Mouse (Mus musculus) right cerebral cortex, postnatal 4 days (tissue): ENCODE measurements around the gene Slc26a10.

Source experiments
- DNase-seq: peaks from one replicate; pipeline ENCODE4 v3.0.0-alpha.2; 2022

Slc26a10 gene

DNA sequence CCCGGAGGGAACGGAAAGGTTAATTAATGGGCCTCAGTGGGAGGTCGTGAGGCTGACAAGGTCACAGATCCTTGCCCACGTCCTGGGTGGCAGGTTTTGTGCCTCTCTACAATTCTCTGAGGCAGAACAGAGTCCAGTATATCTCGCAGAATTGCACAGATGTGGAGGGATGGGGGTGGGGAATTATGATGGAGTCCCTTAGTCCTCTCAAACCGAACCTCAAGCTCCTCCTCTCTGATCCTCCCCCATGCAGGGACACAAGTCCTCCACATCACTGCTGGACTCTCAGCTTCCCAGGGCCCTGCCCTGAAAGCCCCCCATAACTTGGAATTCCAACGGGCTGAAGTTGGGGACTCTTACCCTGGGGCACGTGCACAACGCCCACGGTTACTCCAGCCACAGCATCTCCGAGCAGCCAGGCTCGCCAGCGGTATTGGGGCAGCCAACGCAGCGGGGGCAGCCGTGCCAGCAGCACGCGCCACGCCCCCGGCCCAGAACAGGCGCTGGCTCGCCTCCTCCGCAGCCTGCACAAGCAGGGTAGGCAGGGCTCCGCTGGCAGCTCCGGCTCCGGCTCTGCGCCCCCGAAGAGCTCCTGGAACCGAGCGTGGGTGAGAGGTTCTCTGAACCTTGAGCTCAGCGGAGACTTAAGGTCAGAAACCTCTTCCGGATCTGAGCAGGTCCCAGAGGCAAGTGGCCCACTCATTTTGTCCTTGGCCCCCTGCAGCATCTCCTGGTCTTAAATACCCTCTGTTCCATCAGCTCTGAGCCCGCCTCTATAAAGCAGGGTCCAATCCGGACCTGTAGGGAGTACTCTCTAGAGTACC lies at the start of gene Slc26a10:
Gene Slc26a10 (minus strand): TSS at position 775 of the 824 bp plus-strand sequence.
- no peak for DNase-seq

DNA sequence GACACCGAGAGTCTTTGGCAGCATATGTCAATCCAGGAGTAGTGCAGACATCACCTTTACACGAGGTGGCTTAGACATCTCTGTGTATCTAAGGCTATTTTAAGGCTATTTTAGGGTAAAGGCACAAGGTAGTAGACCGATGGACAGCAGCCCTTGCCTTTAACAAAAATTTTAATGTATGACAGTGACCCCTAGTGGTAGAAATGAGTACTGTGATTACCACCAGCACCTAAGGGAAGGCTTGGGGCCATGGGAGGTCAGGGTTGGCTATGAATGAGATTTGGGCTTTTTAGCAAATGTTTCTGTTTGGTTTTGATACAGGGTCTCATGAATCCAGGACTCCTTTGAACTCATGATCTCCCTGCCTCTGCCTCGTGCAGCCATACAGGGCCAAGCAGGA lies 48.5 kb upstream of the Slc26a10 start:
- no peak for DNase-seq

DNA sequence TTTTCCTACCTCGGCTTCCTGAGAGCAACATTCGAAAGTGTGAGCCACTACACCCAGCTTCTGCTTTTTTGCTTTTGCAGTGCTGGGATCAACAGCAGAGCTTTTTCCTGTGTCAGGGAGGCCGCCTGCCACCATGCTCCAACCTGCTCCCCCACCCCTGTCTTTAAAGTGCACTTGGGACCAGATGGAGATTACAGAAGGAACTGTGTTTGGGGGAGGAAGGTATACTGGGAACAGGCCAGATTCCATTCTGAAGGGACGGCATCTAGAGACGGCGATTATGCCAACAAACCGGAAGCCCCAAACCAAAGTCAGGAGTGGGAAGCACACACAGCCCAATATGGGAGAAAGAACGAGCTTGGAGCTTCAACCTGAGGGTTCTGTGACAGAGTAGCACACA lies 46.7 kb upstream of the Slc26a10 start:
- DNase-seq, result no peak

DNA sequence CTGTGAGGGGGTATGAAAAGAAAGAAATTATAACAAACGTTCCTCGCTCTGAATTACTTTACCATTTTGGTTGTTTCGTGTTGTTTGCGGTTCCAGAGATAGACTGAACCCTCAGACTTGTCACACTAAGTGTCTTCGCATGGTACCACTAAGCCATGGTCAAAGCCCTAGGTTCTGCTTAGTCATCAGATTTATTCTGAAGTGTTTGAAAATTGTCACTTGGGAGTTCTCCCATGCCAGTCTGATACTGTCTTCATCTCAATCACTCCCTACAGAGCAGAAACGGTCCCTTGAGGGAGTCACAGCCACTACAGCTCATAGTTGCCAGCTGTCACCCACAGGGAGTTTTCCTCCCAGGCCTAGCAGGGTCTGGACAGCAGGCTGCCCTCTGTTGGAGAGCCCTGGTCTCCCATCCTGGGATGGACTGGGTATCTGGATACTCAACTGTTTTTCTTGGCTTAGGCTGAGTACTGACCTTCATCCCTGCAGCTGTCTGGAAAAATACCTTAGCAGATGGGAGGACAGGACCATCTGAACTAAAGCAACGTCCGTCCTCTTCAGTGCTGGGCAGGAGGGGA lies 46.0 kb upstream of the Slc26a10 start:
- DNase-seq, result no peak

DNA sequence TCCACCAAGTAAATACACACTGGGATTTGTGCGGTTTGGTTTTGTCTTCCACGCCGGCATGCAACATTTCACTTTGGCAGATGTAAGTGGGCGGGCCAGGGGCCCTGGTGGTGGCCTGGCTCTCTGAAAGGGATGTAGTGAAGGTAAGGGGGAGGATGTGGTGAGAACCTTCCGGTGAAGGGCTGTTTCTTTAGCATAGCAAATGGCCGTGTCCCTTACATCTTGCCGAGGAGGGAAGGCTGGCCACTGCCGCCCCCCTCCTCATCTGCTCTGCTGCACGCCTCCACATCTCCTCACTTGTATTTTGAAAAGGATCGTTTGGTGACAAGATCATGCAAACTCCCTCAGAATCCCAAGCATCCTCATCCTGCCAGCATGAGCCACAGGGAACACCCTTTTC lies 45.3 kb upstream of the Slc26a10 start:
- DNase-seq, result no peak

DNA sequence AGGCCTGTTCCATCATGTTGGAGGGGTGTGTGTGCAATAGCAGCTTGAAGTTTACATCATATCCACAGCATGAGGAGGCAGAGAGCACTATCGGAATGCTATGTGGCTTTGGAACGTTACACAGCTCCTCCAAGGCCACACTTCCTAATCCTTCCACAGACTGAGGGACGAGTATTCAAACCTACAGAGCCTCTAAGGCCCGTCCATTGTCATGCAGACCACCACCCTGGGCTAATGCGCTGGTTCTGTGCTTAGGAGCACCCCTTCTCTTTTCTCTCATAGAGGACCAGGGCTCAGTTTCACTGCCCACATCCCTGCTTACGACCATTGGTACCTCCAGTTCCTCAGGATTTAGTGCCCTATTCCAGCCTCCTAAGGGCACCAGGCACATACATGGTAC lies 44.8 kb upstream of the Slc26a10 start:
- DNase-seq, result no peak

DNA sequence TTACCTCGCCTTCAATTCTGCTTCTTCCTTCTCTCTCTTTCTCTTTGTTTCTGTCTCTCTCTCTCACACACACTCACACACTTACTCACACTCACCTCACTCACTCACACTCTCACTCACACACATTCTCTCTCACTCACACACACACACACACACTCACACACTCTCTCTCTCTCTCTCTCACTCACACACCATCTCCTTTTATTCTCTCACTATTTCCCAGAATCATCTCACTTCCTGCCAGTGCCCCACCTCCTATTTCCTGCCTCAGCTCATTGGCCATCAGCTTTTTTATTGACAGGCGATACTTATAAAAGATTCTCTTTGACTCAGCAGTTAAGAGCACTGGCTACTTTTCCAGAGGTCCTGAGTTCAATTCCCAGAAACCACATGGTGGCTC lies 37.9 kb upstream of the Slc26a10 start:
- DNase-seq, result no peak

DNA sequence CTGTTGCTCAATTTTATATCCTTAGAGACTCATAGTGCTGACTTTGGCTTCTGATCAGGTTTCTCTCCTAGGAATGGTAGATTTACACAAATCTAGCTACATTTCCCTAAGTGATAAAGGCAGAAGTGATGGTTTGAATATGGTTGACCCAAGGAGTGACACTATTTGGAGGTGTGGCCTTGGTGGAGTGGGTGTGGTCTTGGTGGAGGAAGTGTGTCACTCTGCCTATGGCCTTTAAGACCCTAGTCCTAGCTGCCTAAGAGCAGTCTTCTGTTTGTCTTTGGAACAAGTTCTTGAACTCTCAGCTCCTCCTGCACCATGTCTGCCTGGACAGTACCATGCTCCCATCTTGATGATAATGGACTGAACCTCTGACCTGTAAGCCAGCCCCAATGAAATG lies 36.7 kb upstream of the Slc26a10 start:
- no peak for DNase-seq

DNA sequence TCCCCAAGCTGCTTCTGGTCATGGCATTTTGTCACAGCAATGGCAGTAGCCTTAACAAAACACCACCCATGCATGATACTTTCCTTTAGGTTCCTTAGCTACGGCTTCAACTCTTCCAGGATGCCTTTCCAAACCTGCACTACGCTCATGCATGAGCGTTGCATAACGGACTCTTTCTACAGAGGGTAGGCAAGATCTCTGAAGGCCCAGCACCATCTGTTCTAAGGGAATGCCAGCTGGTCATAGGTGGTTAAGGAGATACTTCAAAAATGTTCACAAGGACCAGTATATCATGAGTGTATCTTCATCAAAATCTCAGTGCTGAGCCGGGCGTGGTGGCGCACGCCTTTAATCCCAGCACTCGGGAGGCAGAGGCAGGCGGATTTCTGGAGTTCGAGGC lies 36.0 kb upstream of the Slc26a10 start:
- DNase-seq, result no peak

DNA sequence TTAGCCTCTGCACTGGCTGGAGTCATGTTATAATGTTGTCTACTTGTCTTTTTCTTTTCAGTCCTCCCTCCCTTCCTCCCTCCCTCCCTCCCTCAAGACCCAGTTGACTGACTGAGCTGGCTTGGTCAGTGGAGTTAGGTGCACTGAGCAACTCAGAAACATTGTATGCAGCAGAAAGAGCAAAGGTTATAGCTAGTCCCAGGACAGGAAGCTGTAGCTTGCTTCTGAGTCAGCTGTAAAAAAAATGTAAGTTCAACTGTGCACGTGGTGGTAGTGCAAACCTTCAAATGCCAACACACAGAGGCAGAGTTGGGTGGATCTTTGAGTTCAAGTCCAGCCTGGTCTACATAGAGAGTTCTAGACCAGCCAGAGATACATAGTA lies 34.0 kb upstream of the Slc26a10 start:
- DNase-seq, result no peak

DNA sequence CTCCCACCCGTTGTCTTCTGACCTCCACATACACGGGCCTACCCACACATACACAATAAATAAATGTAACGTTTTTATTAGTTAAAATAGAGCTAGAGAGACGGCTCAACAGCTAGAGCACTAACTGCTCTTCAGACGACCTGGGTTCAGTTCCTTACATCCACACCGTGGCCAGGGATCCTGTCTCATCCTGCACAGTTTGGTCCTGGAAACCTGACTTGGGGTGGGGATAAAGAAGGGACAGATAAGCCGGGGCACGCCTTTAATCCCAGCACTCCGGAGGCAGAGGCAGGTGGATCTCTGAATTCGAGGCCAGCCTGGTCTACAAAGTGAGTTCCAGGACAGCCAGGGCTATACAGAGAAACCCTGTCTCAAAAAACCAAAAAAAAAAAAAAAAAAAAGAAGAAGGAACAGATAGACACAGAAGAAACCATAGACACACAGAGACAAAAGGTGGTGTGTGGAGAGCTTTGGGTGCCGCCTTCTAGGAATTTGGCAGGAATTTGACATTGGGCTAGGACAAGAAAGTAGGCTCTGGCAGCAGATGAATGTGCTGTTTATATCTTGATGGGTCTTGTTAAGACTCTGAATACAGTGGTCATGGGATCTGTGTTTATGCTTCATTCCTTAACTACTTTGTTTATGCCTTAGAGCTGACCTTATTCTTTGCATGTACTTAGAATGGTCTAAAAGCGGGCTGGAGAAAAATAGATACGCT lies 33.4 kb upstream of the Slc26a10 start:
- no peak for DNase-seq

DNA sequence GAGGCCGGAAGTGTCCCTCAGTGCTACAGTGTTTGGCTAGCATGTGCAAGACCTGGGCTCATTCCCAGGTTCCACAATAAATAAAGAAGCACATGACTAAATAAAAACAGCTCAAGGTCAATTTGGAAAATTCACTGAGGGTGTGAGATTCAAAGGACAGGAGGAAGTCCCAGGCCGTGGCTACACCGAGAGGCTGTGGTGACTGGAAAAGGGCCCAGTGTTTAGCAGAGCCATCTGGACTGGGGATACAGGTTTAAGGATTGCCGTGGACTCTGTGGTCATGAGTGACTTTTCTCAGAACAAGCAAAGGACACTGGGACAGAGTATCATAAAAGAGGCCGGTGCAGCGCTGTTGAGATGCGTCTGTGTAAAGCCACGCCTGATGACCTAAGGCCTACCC lies 32.8 kb upstream of the Slc26a10 start:
- no peak for DNase-seq

DNA sequence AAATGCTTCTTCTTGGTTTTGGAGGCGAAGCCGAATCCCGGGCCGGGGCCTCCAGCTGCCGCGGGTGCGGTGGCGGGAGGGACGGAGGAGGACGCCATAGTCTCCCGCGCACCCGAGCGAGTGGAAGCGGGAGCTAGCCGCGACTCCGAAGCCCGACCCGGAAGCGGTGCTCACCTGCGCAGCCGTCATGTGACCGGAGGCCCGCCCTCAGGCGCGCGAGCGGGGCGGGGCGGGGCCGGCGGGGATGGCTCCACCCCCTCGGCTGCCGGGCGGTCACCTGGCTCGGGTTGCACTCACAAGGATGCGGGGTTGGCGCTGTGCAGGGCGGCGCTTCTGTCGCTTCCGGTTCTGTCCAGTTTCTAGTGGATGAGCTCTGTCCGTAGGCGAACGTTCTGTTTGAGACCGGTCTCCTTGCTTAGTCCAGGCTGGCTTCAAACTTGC lies 31.0 kb upstream of the Slc26a10 start, which contains the start of gene Pip4k2c:
Gene Pip4k2c (minus strand): TSS at position 172 of the 441 bp plus-strand sequence.
- DNase-seq, result peak; percentile 76

DNA sequence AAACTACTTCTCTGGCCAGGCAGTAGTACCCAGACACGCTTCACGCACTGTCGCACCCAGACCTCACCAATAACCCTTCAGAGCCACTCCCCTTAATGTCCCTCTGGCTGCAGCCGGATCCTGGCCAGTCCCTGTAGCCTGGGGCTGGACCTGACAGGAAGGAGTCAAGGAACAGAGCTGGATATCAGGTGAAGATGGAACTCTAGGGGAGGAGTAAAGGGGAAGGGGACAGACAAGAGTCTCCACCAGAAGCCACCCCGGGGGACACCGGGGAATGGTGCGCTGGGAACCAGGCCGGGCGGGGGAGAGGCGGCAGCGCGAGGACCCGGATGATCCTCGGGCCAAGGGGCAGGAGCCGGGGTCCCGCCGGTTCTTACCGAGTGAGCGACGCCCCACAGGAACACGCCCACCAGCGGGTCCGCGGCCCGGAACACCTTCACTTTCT lies 30.5 kb upstream of the Slc26a10 start:
- peak; percentile 33 for DNase-seq

DNA sequence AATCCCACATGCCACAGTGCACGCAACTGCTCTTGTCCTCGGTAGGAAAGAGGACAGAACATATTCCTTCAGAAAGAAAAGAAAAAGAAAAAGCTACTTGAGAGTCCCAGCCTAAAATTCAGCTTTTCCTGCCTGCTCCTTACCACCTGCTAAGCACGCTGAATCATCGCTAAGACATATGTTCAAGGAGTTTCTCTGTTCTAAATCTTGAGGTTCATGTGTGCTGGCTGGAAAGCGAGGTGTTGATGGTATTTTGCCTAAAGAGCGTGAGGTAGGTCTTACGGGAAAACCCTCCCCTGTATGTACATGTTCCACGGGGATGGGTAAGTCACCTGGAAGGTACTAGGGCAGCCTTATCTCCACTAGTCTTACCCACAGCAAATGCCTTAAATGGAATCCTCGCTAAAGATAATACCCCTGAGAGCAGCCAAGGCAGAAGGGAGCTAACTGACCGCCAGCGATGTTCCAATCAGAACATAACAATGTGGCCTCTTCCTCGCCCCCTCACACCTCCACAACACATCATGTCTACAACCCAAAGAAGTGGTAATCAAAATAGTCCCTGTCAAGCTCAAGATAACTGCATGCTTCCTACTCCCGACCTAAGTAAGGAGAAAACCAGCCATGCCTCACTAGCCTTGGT lies 29.6 kb upstream of the Slc26a10 start:
- DNase-seq, result no peak

DNA sequence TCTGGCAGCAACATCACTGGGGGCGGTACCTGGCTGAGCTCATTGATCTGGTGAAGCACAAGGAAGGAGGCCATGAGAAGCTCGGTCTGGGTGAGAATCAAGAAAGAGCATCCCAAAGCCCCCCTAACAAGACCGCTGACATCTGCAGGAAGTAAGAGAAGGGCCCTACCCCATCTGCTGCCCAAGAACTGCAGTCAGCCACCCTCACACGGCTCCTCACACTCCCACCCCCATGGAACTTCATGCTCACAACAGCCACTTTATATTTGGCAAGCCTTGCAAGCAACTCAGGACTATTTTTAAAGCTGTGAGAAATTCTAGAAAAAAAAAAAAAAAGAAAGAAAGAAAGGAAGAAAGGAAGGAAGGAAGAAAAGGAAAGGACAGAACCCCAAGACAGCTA lies 28.5 kb upstream of the Slc26a10 start:
- no peak for DNase-seq

DNA sequence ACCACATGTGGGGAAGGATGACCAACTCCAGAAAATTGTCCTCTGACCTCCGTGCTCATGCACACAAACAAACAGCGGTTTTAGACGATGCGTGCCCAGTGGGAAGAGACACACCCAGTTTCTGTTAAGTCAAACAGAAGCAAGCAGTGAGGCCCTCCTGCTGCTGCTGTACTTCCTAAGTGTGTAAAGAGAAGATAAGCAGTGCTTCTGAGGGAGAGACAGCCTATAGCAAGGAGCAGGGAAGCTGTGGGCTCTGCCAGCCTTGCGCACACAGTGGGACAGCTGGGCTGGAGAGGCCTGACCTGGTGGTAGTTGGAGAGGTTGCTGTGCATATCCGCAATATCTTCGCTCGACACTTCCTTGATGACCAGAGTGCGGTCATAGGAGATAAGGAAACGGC lies 24.9 kb upstream of the Slc26a10 start:
- no peak for DNase-seq

DNA sequence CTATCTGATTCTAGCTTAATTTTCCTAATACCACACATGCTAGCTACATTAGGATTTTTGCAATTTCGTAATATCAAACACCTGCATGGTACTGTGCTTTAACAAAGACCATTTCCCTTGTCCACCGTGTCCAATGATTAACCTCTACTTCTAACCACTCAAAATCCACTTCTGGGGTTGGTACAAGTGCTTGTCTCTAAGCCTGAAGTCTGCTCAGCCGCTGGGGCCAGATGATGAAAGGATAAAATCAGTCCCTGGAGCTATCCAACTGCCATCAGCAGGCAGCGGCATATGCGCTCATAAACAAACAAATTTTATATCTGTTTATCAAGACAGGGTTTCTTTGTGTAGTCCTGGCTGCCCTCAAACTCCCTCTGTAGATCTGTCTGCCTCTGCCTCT lies 24.1 kb upstream of the Slc26a10 start:
- DNase-seq, result no peak

DNA sequence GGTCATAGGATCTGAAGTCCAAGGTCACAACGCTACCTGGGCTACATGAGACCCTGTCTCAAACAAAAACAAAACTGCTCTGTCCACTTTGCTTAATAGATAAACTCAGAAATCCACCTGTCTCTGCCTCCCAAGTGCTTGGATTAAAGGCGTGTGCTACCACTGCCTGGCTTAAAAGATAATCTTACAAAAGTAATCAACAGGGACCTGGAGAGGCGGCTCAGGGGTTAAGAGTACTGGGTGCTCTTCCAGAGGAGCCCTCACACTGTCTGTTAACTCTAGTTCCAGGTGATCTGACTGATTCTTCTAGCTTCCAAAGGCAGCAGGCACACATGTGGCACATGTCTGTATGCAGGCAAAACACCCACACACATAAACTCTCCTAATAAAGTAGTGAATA lies 22.7 kb upstream of the Slc26a10 start:
- no peak for DNase-seq

DNA sequence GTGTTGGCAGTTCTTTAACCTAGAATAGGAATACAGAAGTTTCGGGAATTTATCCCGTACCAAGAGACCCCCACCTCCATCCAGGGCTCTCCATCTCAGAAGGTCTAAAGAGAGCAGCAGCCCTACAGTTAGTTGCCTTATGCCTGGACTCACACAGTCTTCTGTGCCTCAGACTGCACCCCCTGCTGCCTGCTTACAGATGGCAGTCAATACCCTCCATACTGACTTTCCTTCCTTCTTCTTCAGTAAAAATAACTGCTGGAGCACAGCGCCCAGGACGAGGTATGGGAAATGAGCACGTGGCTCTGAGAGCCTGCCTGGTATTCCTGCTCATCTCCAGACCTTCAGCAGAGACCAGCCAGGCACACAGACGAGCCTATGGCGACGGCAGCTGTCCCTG lies 19.8 kb upstream of the Slc26a10 start:
- no peak for DNase-seq

DNA sequence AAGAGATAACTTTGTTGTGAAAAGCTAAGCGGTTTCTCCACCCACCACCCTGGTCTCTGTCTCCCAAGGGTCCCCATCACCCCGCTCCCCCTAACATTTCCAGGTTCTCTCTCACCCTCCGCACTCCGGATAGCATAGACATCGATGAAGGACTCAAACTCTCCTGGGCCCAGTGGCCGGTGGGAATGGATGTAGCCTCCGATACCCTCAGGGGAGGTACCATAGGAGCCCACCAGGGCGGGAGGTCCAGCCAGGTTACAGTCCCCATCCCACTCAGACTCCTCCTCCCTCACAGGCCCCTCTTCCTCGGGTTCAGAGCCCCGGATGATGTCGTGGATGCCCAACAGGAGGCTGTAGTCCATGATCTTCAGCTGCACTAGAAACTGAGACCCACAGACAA lies 19.0 kb upstream of the Slc26a10 start:
- no peak for DNase-seq

DNA sequence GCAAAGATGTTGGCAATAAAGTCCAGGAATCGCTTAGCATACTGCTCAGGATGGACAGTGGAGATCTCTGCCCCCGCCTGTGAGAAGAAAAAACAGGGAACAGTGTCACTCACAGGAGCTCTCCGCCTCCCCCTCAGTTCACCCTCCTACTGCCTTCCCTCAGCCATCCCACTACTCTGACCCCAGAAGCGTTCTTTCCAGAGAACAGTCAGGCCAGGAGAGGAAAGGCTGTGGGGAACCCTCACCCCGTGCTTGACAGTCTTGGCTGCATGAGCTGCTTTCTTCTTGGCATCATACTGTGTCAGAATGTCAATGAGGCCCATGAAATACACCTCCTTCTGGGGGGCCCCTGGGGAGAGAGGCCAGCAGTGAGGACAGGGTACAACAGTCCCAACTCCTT lies 18.6 kb upstream of the Slc26a10 start:
- no peak for DNase-seq

DNA sequence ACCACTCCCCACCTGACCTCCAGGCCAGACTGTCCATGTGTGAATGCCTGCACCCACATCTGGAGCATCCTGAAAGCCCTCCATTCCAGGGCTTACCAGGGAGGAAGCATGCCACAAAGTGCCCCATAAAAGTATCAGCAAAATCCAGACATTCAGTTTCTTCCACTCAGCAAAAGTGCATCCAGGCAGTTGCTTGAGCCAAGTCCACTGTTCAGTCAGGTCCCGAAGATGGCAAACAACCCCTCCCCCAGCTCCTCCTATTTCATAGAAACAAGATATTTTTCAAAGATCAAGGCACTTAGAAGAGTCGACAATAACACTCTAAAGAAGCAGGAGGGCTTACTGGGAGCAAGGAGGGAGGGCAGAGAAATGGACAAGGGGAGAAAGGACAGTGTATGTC lies 18.0 kb upstream of the Slc26a10 start:
- DNase-seq, result no peak
